Mouse (Mus musculus): ENCODE results near the gene Tef.
A peak's percentile ranks its signal among the peaks of the same experiment; 100 is the strongest.

Gene Tef

DNA sequence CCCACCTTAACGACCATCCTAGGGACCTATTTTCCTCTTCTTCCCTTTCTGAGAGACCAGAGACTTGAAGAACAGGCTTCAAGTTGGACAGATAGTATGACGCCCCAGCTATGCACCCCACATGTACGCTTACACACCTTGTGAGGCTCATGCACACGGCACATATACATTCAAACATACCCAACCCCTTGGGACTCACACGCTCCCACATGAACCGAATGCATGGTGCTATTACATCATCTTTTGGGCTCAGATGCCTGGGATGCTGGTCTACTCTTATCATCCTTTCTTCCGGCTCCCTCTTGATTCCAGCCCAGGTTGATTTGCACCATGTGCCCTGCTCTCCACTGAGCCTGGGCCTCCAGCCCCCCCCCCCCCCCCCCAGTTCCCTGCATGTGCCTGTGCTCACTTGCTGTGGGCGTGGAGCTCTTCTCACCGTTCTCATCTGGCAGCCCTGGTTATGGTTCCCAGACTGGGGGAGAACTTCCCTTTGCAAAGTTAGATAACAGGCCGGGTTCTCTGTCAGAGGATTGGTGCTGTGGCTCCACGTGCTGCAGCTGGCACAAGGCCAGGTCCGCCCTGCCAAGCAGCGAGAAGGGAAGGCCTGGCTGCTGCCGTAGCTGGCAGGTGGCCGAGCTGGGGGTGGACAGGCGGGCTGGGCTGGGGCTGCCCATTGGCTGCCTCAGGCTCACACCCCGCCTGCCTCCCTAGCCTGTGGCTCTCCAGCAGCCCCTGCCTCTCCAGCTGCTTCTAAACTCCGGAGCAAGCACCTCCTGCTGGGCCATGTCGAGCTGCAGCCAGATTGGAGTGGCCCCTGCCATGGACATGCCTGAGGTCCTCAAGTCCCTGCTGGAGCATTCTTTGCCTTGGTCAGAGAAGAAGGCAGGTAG, at the start of gene Tef:
Gene Tef, plus strand, starts transcription at position 421 of the 890 bp plus-strand sequence.
- DNase-seq (ENCODE audit: low spot score) = peak; percentile 85

DNA sequence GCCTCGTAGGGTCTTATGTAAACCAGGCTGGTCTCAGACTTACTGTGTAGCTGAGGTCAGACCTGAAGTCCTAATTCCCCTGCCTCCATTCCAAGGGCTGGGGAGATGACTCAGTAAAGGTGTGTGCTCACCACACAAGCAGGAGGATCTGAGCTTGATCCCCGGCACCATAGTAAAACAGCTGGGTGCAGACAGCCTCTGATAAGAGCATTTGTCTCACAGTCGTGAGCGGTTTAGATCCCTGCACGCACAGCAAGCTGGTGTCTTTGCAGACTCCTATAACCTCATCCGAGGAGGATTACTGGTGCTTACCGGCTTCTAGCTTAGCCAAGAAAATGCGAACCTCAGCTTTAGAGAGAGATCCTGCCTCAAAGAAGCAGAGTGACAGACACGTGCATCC, 48.6 kb upstream of the Tef start:
- DNase-seq (ENCODE audit: low spot score) = no peak

DNA sequence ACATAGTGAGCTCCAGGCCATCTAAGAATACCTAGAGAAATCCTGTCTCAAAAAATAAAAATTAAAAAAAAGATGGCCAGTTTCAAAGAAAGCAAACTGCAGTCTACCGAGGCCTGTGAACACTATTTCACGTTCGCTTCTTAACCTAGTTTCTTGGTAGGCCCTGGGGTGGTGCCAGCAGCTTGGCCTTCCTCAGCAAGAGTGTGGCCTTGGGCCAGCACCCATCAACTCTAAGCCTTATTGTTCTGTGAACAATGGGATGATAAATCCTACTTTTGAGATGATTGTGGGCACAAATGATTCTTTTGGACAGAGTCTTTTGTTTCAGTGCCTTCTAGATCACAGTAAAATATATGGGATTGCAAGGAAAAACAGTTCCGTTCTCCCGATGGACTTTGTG, 43.5 kb upstream of the Tef start:
- no peak for DNase-seq (ENCODE audit: low spot score)

DNA sequence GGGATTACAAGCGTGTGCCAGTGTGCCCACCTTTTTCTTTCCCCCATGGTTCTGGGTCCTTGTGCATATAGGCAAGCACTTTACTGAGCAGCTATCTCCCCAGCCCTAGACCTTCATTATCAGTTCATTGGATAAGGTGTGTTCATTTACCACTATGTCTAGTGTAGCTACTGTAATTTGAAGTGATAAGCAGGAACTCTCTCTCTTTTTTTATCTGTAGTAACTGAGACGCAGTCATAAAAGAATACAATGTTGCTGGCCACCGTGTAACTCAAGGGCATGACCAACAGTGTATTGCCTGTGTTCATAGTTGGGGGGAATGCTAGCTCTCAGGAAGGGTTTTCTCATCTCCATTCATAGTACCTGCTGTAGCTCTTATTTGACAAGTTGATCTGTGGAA, 42.7 kb upstream of the Tef start:
- DNase-seq (ENCODE audit: low spot score) = no peak

- DNase-seq (ENCODE audit: low spot score) = no peak
Measured at GRCm38 (mm10) chr15:81760361-81761079, 41.7 kb upstream of the Tef start.

GRCm38 (mm10) chr15:81761381-81761780, 40.8 kb upstream of the Tef start:
- DNase-seq (ENCODE audit: low spot score) = no peak

DNA sequence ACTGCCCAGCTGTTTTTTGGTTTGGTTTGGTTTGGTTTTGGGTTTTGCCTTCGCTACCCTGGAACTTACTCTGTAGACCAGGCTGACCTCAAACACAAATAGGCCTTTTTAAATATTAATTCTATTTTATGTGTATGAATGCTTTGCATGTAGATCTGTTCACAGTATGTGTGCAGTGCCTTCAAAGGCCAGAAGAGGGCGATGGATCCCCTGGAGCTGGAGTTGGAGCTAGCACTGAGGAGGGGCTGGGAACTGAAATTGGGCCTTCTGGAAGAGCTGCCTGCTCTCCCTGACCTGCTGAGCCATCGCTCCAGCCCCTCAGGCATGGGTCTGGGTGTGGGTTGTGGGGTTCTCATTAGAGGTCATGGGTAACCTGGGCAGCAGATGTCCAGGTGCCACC, 40.3 kb upstream of the Tef start:
- DNase-seq (ENCODE audit: low spot score) = no peak

DNA sequence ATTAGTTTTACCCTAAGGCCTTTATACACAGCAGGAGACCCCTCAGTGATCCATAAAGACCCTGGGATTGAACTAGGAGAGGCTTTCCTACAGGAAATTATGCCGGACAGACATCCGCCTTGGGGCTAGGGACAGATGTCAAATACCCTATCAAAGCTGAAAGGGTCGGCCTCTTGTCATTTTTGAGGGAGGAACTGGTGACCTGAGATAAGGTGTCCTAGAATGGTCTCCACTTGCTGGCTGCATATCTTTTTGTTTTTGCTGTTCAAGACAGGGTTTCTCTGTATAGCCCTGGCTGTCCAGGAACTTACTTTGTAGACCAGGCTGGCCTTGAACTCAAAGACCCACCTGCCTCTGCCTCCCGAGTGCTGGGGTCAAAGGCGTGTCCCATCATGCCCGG, 37.6 kb upstream of the Tef start:
- DNase-seq (ENCODE audit: low spot score) = no peak

DNA sequence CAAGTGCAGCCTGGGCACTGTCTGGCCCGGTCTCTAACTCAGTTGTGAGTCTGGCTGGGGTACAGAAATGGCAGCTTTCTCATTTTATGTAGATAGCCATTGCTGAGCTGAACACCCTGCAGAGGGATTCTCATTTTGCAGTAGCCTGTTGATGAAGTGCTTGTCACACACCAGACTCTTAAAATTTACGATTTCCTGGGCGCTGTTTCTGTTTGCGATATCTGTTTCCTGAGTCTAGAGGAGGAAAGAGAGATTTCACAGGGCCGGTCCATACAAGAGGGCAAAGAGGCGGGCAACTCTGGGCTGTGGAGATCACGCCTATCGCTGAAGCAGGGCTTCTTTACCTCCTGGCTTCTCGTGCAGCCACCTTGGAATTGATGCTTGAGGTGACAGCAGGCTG, 36.6 kb upstream of the Tef start:
- DNase-seq (ENCODE audit: low spot score) = no peak

DNA sequence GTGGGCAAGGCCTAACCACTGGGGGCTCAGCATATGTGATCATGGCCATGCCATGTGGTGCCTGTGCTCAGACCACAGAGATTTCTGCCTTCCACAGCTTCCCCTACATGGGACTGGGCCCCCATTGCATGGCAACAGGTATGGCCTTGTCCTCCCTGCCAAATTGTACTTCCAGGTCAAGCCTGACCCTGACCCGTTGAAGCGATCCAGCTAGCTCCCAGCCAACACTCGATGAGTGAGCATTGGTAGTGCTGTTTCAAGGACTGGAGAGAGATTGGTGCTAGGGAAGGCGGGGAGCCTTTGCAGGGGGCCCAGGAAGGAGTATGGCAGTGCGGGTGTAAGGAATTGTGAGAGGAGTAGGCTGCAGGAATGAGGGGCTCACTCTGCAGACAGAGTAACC, 35.8 kb upstream of the Tef start:
- no peak for DNase-seq (ENCODE audit: low spot score)

DNA sequence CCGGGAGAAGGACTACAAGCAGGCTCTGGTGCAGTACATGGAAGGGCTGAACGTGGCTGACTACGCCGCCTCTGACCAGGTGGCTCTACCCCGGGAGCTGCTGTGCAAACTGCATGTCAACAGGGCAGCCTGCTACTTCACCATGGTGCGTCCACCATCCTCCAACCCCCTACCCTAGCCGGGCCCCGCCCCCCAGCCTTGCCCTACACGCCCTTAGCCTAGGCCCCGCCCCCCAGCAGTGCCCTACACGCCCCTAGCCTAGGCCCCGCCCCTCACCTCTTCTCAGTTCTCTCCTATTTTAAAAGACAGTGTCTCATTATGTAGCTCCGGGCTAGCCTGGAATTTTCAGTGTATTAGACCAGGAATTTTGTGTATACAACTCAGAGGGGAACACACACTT, 33.2 kb upstream of the Tef start:
- no peak for DNase-seq (ENCODE audit: low spot score)

- DNase-seq (ENCODE audit: low spot score) = no peak
Measured at GRCm38 (mm10) chr15:81772431-81773120, 29.6 kb upstream of the Tef start.

- no peak for DNase-seq (ENCODE audit: low spot score)
Measured at GRCm38 (mm10) chr15:81774505-81775171, 27.6 kb upstream of the Tef start.

DNA sequence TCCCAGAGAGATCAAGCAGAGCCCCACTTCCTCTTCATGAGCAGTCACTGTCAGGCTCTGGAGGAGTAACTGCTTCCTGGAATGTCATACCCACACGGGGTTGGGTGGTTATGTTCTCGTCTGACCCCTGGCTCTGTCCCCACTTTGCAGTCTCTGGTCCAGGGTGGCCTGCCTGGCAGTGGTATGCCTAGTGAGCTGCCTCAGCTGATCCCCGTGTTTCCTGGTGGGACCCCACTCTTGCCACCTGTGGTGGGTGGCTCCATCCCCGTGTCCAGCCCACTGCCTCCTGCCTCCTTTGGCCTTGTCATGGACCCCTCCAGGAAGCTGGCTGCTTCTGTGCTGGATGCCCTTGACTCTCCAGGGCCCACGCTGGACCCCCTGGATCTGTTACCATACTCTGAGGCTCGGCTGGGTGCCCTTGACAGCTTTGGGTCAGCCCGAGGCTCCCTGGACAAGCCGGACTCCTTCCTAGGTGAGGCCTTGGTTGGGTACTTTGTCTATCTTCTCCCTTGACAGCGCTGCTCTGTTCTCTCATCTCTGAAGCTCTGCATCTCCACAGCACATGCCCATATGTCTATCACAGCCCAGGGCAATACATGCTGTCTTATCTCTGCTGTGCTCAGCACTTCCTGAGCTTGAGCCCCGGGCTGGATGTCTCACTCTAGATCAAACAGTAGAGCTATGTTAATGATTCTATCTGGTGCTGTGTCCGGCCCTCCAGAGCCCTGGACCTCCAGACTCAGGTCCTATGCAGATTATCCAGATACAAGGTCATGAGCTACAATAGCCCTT, 25.4 kb upstream of the Tef start:
- no peak for DNase-seq (ENCODE audit: low spot score)

DNA sequence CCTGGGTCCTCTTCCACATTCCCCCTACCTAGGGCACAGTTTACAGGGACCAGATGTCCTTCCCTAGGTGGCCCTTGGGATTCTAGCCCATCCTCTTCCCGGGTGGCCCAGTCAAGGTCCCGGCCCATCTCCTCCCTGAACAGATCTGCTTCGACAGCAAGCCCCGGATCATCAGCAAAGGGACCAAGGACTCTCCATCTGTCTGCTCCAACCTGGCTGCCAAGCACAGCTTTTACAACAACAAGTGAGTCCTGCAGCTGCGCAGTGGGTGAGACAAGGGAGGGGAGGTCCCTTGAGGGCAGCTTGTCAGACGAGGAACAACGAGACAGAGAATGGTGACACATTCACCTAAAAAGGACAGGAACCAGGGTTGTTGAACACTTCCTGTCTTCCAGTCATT, 20.4 kb upstream of the Tef start:
- no peak for DNase-seq (ENCODE audit: low spot score)

GRCm38 (mm10) chr15:81784762-81785161, 17.5 kb upstream of the Tef start:
- DNase-seq (ENCODE audit: low spot score) = no peak

DNA sequence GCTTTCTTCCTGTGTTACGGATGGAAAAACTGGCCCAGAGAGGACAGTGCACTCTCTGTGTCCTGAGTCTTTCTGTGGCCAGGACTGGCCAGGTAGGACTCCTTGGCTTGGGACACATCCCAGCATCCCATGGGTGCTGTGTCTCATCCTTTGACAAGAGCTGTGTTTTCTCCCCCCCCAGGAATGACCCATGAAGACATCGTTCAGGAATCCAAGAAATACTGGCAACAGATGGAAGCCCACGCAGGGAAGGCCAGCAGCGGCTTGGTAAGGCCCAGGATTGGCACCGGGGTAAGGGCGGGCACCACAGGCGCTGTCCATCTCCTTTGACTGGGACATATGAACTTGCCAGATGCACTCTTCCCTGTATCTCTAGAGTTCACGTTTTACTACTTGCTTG, 16.5 kb upstream of the Tef start:
- no peak for DNase-seq (ENCODE audit: low spot score)

DNA sequence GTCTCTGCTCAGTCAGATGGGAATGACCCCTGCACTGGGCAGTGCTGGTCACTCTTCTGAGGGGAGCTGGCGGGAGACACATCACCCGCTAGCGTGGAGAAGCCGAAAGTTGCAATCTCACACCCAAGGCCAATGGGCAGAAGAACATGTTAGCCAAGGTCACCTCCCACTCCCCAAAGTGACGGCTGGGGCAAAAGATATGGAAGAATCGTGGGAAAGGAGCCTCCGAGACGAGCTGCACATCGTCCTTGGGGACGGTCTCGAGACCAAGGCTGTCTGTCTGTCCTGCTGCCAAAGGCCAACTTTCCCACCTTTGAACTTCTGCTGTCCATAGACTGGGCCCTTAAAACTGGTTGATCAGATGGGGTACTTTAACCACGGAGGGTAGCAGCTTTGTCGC, 14.7 kb upstream of the Tef start:
- DNase-seq (ENCODE audit: low spot score) = no peak

- DNase-seq (ENCODE audit: low spot score) = no peak
Measured at GRCm38 (mm10) chr15:81792444-81792843, 9.8 kb upstream of the Tef start.

GRCm38 (mm10) chr15:81796228-81796627, 6.0 kb upstream of the Tef start:
- DNase-seq (ENCODE audit: low spot score) = no peak

DNA sequence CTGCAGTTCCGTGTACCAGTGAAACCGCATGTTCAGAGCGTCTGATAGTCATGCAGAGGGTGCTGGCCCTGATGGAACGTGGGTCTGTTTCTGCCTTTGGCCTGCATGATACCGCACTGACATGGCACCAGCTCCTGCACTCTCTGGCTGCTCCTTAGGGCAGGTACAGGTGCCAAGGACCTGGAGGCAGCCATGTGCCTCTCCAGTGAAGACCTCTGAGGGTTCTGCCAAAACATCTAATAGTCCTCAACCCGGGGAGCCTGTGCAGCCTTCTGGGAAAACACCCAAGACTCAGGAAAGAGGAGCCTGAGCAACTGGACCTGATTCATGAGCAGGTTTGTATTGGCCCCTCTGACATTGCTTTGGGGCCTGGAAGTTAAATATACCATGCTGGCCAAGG, 4.4 kb upstream of the Tef start:
- DNase-seq (ENCODE audit: low spot score) = no peak

GRCm38 (mm10) chr15:81798421-81798820, 3.8 kb upstream of the Tef start:
- no peak for DNase-seq (ENCODE audit: low spot score)

Measured in spleen, adult 12 weeks (tissue).